Mouse (Mus musculus): Measurements from ENCODE around the gene Ppie. TPM values are rescaled to one million over a fixed set of nuclear protein-coding genes. Genes with fewer than 3 reads are reported as not detected.
A peak's percentile ranks its signal among the peaks of the same experiment; 100 is the strongest.

Gene Ppie
- total and polyA plus RNA-seq, 3 experiments = 97.9 to 100 TPM; not detected in 1

GRCm38 (mm10) chr4:123160571-123160970 is 20.8 kb upstream of the Ppie start:
- H3K36me3 ChIP-seq (ENCODE audit: control insufficient read depth in 1 of 2, insufficient read depth in 2 of 2, low read length in 2 of 2) = peaks cover 0 to 15% of the 10 kb centered on the region in 2 experiments; a peak in 2 of 4 replicates
- H3K9ac ChIP-seq (ENCODE audit: control insufficient read depth, low read depth, low read length, poor library complexity, severe bottlenecking) = no peak overlapping the region
- DNase-seq (ENCODE audit: low read depth, low spot score) = peak; percentile 71
- H3K27ac ChIP-seq (ENCODE audit: control insufficient read depth, low read depth, low read length) = no peak overlapping the region
- no peaks in the 10 kb centered on the region for H3K79me2 ChIP-seq (ENCODE audit: control insufficient read depth, insufficient read depth, low read length, poor library complexity)
- TF ChIP-seq TAL1 (IDR thresholded peaks at IDR 0.05; ENCODE audit: low read length) = peak; percentile 33; the same call in 1 of the 2 replicates
- TF ChIP-seq HCFC1 (IDR thresholded peaks at IDR 0.05; ENCODE audit: low read depth, low read length) = no peak
- no peak for TF ChIP-seq MYB (IDR thresholded peaks at IDR 0.05; ENCODE audit: low read depth, low read length)
- 0 out of 2 replicates have a peak, but pooled peaks have one; percentile 24 for TF ChIP-seq ETS1 (IDR thresholded peaks at IDR 0.05; ENCODE audit: low read depth, low read length)
- TF ChIP-seq POLR2AphosphoS2 (IDR thresholded peaks at IDR 0.05; ENCODE audit: low read length) = no peak
- no peak for TF ChIP-seq BHLHE40 (IDR thresholded peaks at IDR 0.05; ENCODE audit: borderline replicate concordance, low read depth, low read length)
- peak; percentile 55; the same call in 1 of the 2 replicates for TF ChIP-seq RCOR1 (IDR thresholded peaks at IDR 0.05; ENCODE audit: low read depth, low read length)
- TF ChIP-seq USF1 (IDR thresholded peaks at IDR 0.05; ENCODE audit: low read depth, low read length) = no peak
- peak; percentile 71 for TF ChIP-seq TCF12 (IDR thresholded peaks at IDR 0.05; ENCODE audit: low read depth, low read length)
- TF ChIP-seq MYC (IDR thresholded peaks at IDR 0.05; ENCODE audit: low read depth, low read length) = no peak
- TF ChIP-seq MAFK (IDR thresholded peaks at IDR 0.05; ENCODE audit: borderline replicate concordance, low read depth, low read length) = no peak
- TF ChIP-seq USF2 (IDR thresholded peaks at IDR 0.05; ENCODE audit: borderline replicate concordance in 1 of 2, insufficient read depth in 1 of 2, low read depth in 1 of 2, low read length in 2 of 2) = no peak
- no peak for TF ChIP-seq E2F4 (IDR thresholded peaks at IDR 0.05; ENCODE audit: borderline replicate concordance, low read depth, low read length)
- TF ChIP-seq GATA1 (IDR thresholded peaks at IDR 0.05; ENCODE audit: low read depth, low read length) = peak; percentile 65
- TF ChIP-seq CHD1 (IDR thresholded peaks at IDR 0.05; ENCODE audit: low read depth, low read length) = no peak
- TF ChIP-seq NELFE (IDR thresholded peaks at IDR 0.05; ENCODE audit: low read depth, low read length) = no peak
- TF ChIP-seq MXI1 (IDR thresholded peaks at IDR 0.05; ENCODE audit: low read depth, low read length) = no peak
- peak; percentile 53 to 71 for TF ChIP-seq EP300 (IDR thresholded peaks at IDR 0.05; ENCODE audit: low read depth in 1 of 2, low read length in 2 of 2)
- TF ChIP-seq POLR2A (IDR thresholded peaks at IDR 0.05; ENCODE audit: control insufficient read depth in 1 of 2, insufficient read depth in 1 of 2, low read depth in 1 of 2, low read length in 2 of 2, poor library complexity in 1 of 2) = no peak
- TF ChIP-seq MAX (IDR thresholded peaks at IDR 0.05; ENCODE audit: low read length) = no peak
- TF ChIP-seq POLR2AphosphoS5 (IDR thresholded peaks at IDR 0.05; ENCODE audit: borderline replicate concordance, low read depth, low read length) = no peak
- no peak for TF ChIP-seq ZNF384 (IDR thresholded peaks at IDR 0.05; ENCODE audit: low read depth, low read length)
- no peak for TF ChIP-seq KAT2A (conservative IDR thresholded peaks at IDR 0.05; ENCODE audit: low read depth, low read length)
- TF ChIP-seq JUND (IDR thresholded peaks at IDR 0.05; ENCODE audit: low read depth, low read length) = no peak
- no peak for TF ChIP-seq TBP (IDR thresholded peaks at IDR 0.05; ENCODE audit: low read depth, low read length)
- TF ChIP-seq ZKSCAN1 (IDR thresholded peaks at IDR 0.05; ENCODE audit: low read depth, low read length) = no peak
- TF ChIP-seq SMC3 (IDR thresholded peaks at IDR 0.05; ENCODE audit: low read depth, low read length) = no peak
- H3K9me3 ChIP-seq (replicated peaks; ENCODE audit: insufficient read depth, low read length) = no peaks in the 10 kb centered on the region
- H3K4me3 ChIP-seq (ENCODE audit: control insufficient read depth in 1 of 2, insufficient read depth in 1 of 2, low read depth in 2 of 2, low read length in 2 of 2) = no peak overlapping the region
- peaks cover 0 to 2% of the 10 kb centered on the region in 2 experiments; a peak in 1 of 4 replicates for H3K27me3 ChIP-seq (ENCODE audit: control insufficient read depth in 1 of 2, insufficient read depth in 2 of 2, low read length in 2 of 2)
- H3K4me1 ChIP-seq (ENCODE audit: control insufficient read depth in 1 of 2, insufficient read depth in 2 of 2, low read length in 2 of 2) = peaks cover 0 to 22% of the 10 kb centered on the region in 2 experiments; a peak in 3 of 4 replicates
